Mouse (Mus musculus) hindbrain, embryonic 14.5 days (tissue): ENCODE measurements around the gene 1700012P22Rik. TPM values are rescaled to one million over a fixed set of nuclear protein-coding genes. Genes with fewer than 3 reads are reported as not detected.

Experiments used
- ATAC-seq: fragments of 200-750 bp; cut with Nextera tagmentation; 2 replicates; pipeline ENCODE4 v1.8.0; 2017; ENCODE audit warnings: moderate number of reproducible peaks, mild to moderate bottlenecking, moderate TSS enrichment, moderate library complexity; ENCODE audit not compliant: low FRiP score
- DNase-seq: peaks from one replicate; pipeline ENCODE4 v3.0.0-alpha.2; 2015; ENCODE audit warnings: low spot score
- H3K27ac ChIP-seq: fragments of 300-500 bp; sonication (generic); 2 replicates; pipeline ENCODE4 v1.5.1; 2014; ENCODE audit warnings: mild to moderate bottlenecking, moderate library complexity
- H3K27me3 ChIP-seq: fragments of 300-500 bp; sonication (generic); 2 replicates; pipeline ENCODE4 v1.6.1; 2014; ENCODE audit warnings: mild to moderate bottlenecking, low read length, mixed read lengths; ENCODE audit not compliant: control insufficient read depth, insufficient read depth
- H3K36me3 ChIP-seq: fragments of 300-500 bp; sonication (generic); replicated peaks from 2 replicates; pipeline ENCODE4 v1.6.1; 2014; ENCODE audit not compliant: control insufficient read depth, insufficient read depth
- H3K4me1 ChIP-seq: fragments of 300-500 bp; sonication (generic); replicated peaks from 2 replicates; pipeline ENCODE4 v1.6.1; 2014; ENCODE audit warnings: antibody characterized with exemption, low read length, mixed read lengths; ENCODE audit not compliant: control insufficient read depth, insufficient read depth
- H3K4me2 ChIP-seq: fragments of 300-500 bp; sonication (generic); replicated peaks from 2 replicates; pipeline ENCODE4 v1.6.1; 2014; ENCODE audit warnings: mild to moderate bottlenecking, moderate library complexity
- H3K4me3 ChIP-seq: fragments of 300-500 bp; sonication (generic); replicated peaks from 2 replicates; pipeline ENCODE4 v1.5.1; 2014; ENCODE audit warnings: mild to moderate bottlenecking, low read length
- H3K9ac ChIP-seq: fragments of 300-500 bp; sonication (generic); 2 replicates; pipeline ENCODE4 v1.6.1; 2014
- H3K9me3 ChIP-seq: fragments of 300-500 bp; sonication (generic); 2 replicates; pipeline ENCODE4 v1.6.1; 2016; ENCODE audit warnings: low read length; ENCODE audit not compliant: control insufficient read depth
- WGBS: fragments of 180-500 bp; shearing (Covaris S2); extraction: QIAGEN DNeasy Blood & Tissue Kit; methylation state at CpG from one replicate; pipeline ENCODE4 v1.1.7; 2014; 5-methylcytosine and 5-hydroxymethylcytosine counted together
- polyA plus RNA-seq: library from polyadenylated mRNA; unstranded; fragments of >200 nt; fragmentation: Nextera tagmentation; extraction: Ambion mirVana; gene quantifications from 2 replicates; pipeline ENCODE4 v1.2.1, GENCODE M21; 2014

Gene 1700012P22Rik
- polyA plus RNA-seq: 0.29 TPM in 1 of 2 replicates, not detected in the other

DNA sequence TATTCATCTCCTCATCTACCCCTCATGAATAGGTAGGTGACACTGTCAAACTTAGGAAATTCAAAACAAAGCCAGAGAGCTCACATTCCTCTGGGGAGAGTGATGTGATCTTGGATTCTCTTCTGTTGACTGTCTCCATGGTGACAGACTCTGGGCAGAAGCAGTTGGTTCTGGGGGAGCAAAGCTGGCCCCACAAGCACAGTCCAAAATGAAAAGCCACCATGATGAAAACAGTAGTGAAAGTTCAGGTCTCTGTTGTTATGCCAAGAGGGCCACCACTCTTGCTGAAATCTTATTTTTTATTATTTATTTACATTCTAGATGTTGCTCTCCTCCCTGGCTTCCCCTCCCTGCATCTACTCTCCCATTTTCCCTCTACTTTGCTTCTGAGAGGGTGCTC, at the start of gene 1700012P22Rik:
1700012P22Rik (minus strand) TSS at position 101 of the 400 bp plus-strand sequence.
- no peak within 1 kb of the TSS for H3K9ac ChIP-seq
- ATAC-seq (no peak), DNase-seq (no peak)

DNA sequence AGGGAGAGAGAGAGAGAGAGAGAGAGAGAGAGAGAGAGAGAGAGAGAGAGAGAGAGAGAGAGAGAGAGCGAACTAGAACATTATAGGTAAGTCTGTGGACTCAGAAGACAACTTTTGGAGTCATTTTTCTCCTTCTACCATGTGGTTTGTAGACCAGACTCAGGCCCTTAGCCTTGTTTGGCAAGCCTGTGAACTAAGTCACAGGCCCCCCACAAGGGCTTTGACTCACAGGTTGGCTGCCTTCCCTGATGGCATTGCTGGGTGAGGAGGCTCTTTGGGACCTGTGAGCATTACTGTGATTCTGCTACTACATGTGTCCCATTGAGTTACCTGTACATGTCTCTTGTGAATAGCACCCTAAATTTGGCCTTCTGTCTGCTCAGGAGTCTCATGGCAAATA, 29.5 kb upstream of the 1700012P22Rik start:
- no peaks in the 10 kb centered on the region for H3K27me3 ChIP-seq
- no peak overlapping the region for H3K27ac ChIP-seq
- H3K36me3 ChIP-seq: no peaks in the 10 kb centered on the region
- H3K9me3 ChIP-seq: peaks cover 34% of the 10 kb centered on the region; the same call in 1 of the 2 replicates
- 75% methylated on average over 1 of the region's 1 CpGs for WGBS
- DNase-seq (no peak), ATAC-seq (no peak)
- no peak overlapping the region for H3K4me2 ChIP-seq
- no peak overlapping the region for H3K4me3 ChIP-seq
- no peaks in the 10 kb centered on the region for H3K4me1 ChIP-seq
- no peak overlapping the region for H3K9ac ChIP-seq

More for the DNA sequence above, at the start of gene 1700012P22Rik:
- no peak within 1 kb of the TSS for H3K27ac ChIP-seq
- no peaks in the 10 kb centered on the region for H3K36me3 ChIP-seq
- H3K4me3 ChIP-seq: no peak within 1 kb of the TSS
- no peaks in the 10 kb centered on the region for H3K4me1 ChIP-seq
- no peaks in the 10 kb centered on the region for H3K27me3 ChIP-seq
- H3K4me2 ChIP-seq: no peak within 1 kb of the TSS
- peaks cover 13% of the 10 kb centered on the region; the same call in 1 of the 2 replicates for H3K9me3 ChIP-seq

DNA sequence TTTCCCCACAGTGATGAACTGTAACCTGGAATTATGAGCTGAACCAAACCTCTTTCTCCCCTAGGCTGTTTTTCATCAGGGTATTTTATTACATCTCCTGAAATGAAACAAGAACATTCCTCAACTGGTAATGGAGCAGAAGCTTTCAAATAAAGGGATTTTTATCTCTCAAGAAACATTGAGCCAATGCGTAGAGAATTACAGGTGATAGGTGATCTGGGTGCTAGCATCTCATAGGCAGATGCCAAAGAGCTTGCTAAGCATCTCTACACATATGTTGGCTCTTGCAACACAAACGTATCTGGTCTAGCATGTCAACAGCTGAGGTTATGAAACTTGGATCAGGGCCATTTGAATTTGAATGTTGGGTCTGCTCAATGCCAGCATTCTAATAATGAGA, 26.6 kb upstream of the 1700012P22Rik start:
- H3K4me3 ChIP-seq: no peak overlapping the region
- peaks cover 29% of the 10 kb centered on the region; the same call in 1 of the 2 replicates for H3K9me3 ChIP-seq
- no peak for DNase-seq
- H3K36me3 ChIP-seq: no peaks in the 10 kb centered on the region
- H3K27ac ChIP-seq: no peak overlapping the region
- H3K4me2 ChIP-seq: no peak overlapping the region
- H3K4me1 ChIP-seq: no peaks in the 10 kb centered on the region
- H3K27me3 ChIP-seq: no peaks in the 10 kb centered on the region
- no peak overlapping the region for H3K9ac ChIP-seq
- no peak for ATAC-seq
- whole genome bisulfite sequencing: 91% methylated on average over 2 of the region's 2 CpGs

DNA sequence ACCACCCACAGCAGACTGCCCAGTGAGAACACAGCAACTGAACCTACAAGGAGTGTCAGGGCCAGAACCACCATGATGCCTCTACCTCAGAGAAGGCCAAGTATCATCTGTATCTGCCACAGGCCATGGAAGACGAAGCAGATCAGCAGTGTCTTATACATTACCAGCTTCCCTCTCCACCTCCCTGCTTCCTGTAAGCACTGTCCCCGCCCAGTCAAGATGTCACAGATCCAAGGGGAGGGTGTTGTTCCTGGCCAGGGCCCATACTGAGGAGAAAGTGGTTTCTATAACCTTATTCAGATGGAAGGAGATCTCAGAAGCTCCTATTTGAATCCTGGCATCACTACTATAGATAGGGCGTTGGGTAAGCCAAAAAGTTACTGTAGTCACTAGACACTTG, 25.1 kb upstream of the 1700012P22Rik start, which contains the start of gene Aadacl3:
Aadacl3 (minus strand) TSS at position 101 of the 400 bp plus-strand sequence.
- Histone ChIP-seq H3K4me3 (no peak within 1 kb of the TSS), H3K27ac (no peak within 1 kb of the TSS), H3K4me2 (no peak within 1 kb of the TSS), H3K27me3 (no peaks in the 10 kb centered on the region), H3K4me1 (no peaks in the 10 kb centered on the region), H3K9me3 (peaks cover 29% of the 10 kb centered on the region; the same call in 1 of the 2 replicates), H3K9ac (no peak within 1 kb of the TSS), H3K36me3 (no peaks in the 10 kb centered on the region)
- 79% methylated on average over 3 of the region's 3 CpGs for WGBS
- ATAC-seq (no peak), DNase-seq (no peak)

DNA sequence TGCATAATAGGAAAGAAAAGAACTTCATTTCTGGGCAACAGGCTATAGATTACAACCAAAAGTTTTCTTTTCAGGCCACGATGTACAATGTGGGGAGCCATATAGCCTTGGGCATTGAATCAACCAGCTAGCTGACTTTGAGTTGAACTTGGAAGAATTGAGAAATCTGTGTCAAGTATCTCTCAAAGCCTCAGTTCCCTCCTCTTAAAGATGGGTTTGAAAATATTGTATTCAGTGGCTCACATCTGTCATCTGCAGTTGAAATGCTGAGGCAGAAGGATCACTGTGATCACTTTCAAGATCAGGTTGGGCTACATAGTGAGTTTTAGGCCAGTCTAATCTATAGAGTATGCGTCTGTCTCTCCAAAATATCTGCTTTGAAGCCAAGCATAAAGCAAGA, 14.6 kb upstream of the 1700012P22Rik start, which contains the start of gene Gm9944:
Gm9944 (minus strand) TSS at position 101 of the 400 bp plus-strand sequence.
- Histone ChIP-seq H3K9ac (no peak within 1 kb of the TSS), H3K4me1 (no peaks in the 10 kb centered on the region), H3K4me3 (no peak within 1 kb of the TSS), H3K36me3 (no peaks in the 10 kb centered on the region), H3K9me3 (peaks cover 30% of the 10 kb centered on the region), H3K4me2 (no peak within 1 kb of the TSS), H3K27me3 (no peaks in the 10 kb centered on the region), H3K27ac (no peak within 1 kb of the TSS)
- 77% methylated on average over 2 of the region's 2 CpGs for WGBS
- ATAC-seq (no peak), DNase-seq (no peak)

GRCm38 (mm10) chr4:144448546-144448945, 10.0 kb upstream of the 1700012P22Rik start:
- WGBS: 90% methylated on average over 2 of the region's 2 CpGs
- Histone ChIP-seq H3K9ac (no peak overlapping the region), H3K36me3 (no peaks in the 10 kb centered on the region), H3K27ac (no peak overlapping the region), H3K4me2 (no peak overlapping the region), H3K27me3 (no peaks in the 10 kb centered on the region), H3K4me1 (no peaks in the 10 kb centered on the region), H3K4me3 (no peak overlapping the region), H3K9me3 (peaks cover 8% of the 10 kb centered on the region; the same call in 1 of the 2 replicates)
- ATAC-seq (no peak), DNase-seq (no peak)

- H3K4me2 ChIP-seq: no peak overlapping the region
- 70% methylated on average over 1 of the region's 1 CpGs for WGBS
- H3K4me3 ChIP-seq: no peak overlapping the region
- DNase-seq: no peak
- no peaks in the 10 kb centered on the region for H3K4me1 ChIP-seq
- no peak for ATAC-seq
- H3K9ac ChIP-seq: no peak overlapping the region
- H3K27ac ChIP-seq: no peak overlapping the region
- no peaks in the 10 kb centered on the region for H3K27me3 ChIP-seq
- peaks cover 13% of the 10 kb centered on the region; the same call in 1 of the 2 replicates for H3K9me3 ChIP-seq
- no peaks in the 10 kb centered on the region for H3K36me3 ChIP-seq
Observed at GRCm38 (mm10) chr4:144441582-144441981, 3.0 kb upstream of the 1700012P22Rik start.

DNA sequence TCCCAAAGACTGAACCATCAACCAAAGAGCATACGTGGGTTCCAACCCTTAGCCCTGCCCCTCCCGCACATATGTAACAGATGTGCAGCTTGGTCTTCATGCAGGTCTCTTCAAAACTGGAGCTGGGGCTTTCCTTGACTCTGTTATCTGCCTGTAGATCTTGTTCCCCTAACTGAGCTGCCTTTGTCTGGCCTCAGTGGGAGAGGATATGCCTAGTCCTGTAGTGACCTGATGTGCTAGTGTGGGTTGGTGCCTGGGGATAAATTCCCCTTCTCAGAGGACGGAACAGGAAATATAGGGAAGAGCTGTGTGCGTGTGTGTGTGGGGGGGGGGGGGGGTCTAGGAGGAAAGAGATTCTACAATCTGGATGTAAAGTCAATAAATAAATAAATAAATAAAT, 2.5 kb upstream of the 1700012P22Rik start:
- H3K27me3 ChIP-seq: no peaks in the 10 kb centered on the region
- no peak overlapping the region for H3K27ac ChIP-seq
- DNase-seq (no peak), ATAC-seq (no peak)
- H3K4me2 ChIP-seq: no peak overlapping the region
- no peak overlapping the region for H3K9ac ChIP-seq
- no peaks in the 10 kb centered on the region for H3K36me3 ChIP-seq
- WGBS: 93% methylated on average over 4 of the region's 4 CpGs
- peaks cover 13% of the 10 kb centered on the region; the same call in 1 of the 2 replicates for H3K9me3 ChIP-seq
- no peaks in the 10 kb centered on the region for H3K4me1 ChIP-seq
- H3K4me3 ChIP-seq: no peak overlapping the region

GRCm38 (mm10) chr4:144433216-144433615, 5.4 kb downstream of the 1700012P22Rik start:
- Histone ChIP-seq H3K4me2 (no peak overlapping the region), H3K4me3 (no peak overlapping the region), H3K4me1 (no peaks in the 10 kb centered on the region), H3K9me3 (peaks cover 10% of the 10 kb centered on the region), H3K27ac (no peak overlapping the region), H3K9ac (no peak overlapping the region), H3K36me3 (no peaks in the 10 kb centered on the region), H3K27me3 (no peaks in the 10 kb centered on the region)
- WGBS: 94% methylated on average over 5 of the region's 5 CpGs
- DNase-seq: no peak
- no peak for ATAC-seq

- Histone ChIP-seq H3K4me2 (no peak overlapping the region), H3K4me1 (no peaks in the 10 kb centered on the region), H3K36me3 (no peaks in the 10 kb centered on the region), H3K9ac (no peak overlapping the region), H3K9me3 (peaks cover 10% of the 10 kb centered on the region), H3K4me3 (no peak overlapping the region), H3K27ac (no peak overlapping the region), H3K27me3 (no peaks in the 10 kb centered on the region)
- no peak for ATAC-seq
- 76% methylated on average over 2 of the region's 2 CpGs for WGBS
- no peak for DNase-seq
Observed at GRCm38 (mm10) chr4:144430723-144431122, 7.8 kb downstream of the 1700012P22Rik start.
